Mouse (Mus musculus) lung, embryonic 15.5 days (tissue): ENCODE measurements around the gene Gm38655. TPM values are rescaled to one million over a fixed set of nuclear protein-coding genes. Genes with fewer than 3 reads are reported as not detected.
"Not testable (repeated sequence)": the region's sequence is repeated elsewhere in the genome, so short reads cannot be mapped to it uniquely, and the experiment has no call there.

ENCODE experiments used
- ATAC-seq: fragments of 200-750 bp; cut with Nextera tagmentation; 2 replicates; pipeline ENCODE4 v1.8.0; 2017; ENCODE audit warnings: moderate number of reproducible peaks, borderline replicate concordance; ENCODE audit not compliant: low FRiP score, low TSS enrichment; ENCODE audit errors: extremely low read depth
- H3K27ac ChIP-seq: fragments of 300-500 bp; sonication (generic); 2 replicates; pipeline ENCODE4 v1.5.1; 2015; ENCODE audit warnings: moderate library complexity, mild to moderate bottlenecking, inconsistent platforms
- H3K27me3 ChIP-seq: fragments of 300-500 bp; sonication (generic); 2 replicates; pipeline ENCODE4 v1.6.1; 2015; ENCODE audit warnings: inconsistent platforms
- H3K36me3 ChIP-seq: fragments of 300-500 bp; sonication (generic); 2 replicates; pipeline ENCODE4 v1.6.1; 2015; ENCODE audit warnings: inconsistent platforms
- H3K4me1 ChIP-seq: fragments of 300-500 bp; sonication (generic); 2 replicates; pipeline ENCODE4 v1.6.1; 2015; ENCODE audit warnings: inconsistent platforms
- H3K4me2 ChIP-seq: fragments of 300-500 bp; sonication (generic); 2 replicates; pipeline ENCODE4 v1.6.1; 2015; ENCODE audit warnings: inconsistent platforms, mild to moderate bottlenecking, moderate library complexity
- H3K4me3 ChIP-seq: fragments of 300-500 bp; sonication (generic); 2 replicates; pipeline ENCODE4 v1.5.1; 2015; ENCODE audit warnings: mild to moderate bottlenecking, inconsistent platforms
- H3K9ac ChIP-seq: fragments of 300-500 bp; sonication (generic); 2 replicates; pipeline ENCODE4 v1.6.1; 2015; ENCODE audit warnings: inconsistent platforms
- H3K9me3 ChIP-seq: fragments of 300-500 bp; sonication (generic); 2 replicates; pipeline ENCODE4 v1.6.1; 2016; ENCODE audit warnings: inconsistent platforms
- WGBS: fragments of 180-500 bp; shearing (Covaris S2); methylation state at CpG from one replicate; pipeline ENCODE4 v1.1.7; 2015; 5-methylcytosine and 5-hydroxymethylcytosine counted together
- polyA plus RNA-seq: library from polyadenylated mRNA; unstranded; fragments of >200 nt; fragmentation: Nextera tagmentation; extraction: Ambion mirVana; gene quantifications from 2 replicates; pipeline ENCODE4 v1.2.1, GENCODE M21; 2015

Gene Gm38655
- polyA plus RNA-seq, 1 experiment from 2014 or later, result 10.3 TPM

DNA sequence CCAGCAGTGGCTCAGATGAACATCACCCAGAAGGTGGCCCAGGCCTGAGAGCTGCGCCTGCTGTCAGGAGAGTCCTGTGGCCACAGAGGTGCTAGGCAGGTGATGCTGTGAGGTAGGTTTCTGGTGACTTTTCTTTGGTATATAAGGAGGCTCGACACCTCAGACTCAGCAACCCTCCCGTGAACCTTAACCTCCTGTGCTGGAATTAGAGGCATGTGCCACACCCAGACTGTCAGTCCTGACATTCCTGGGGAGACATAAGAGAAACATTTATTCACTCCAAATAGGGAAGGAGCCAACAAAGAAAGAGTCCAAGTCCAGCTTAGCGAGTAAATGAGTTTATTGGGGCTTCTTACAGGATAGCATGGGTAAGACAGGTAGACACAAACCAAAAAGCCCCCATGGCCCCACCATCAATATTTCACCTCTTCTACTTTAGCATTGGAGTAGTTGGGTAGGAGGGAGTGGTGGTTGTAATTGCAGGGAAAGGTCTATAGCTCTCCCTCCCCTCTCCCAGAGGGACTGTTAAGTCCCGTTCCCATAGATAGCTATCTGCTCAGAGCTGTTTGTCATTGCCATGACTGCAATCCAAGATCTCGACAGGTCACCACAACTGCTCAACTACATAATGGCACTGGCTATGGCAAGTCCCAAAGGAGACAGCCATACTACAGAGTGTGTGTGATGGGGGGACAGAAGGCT is 9.2 kb downstream of the Gm38655 start:
- Histone ChIP-seq H3K4me2 (no peak overlapping the region), H3K4me1 (no peaks in the 10 kb centered on the region), H3K27ac (no peak overlapping the region), H3K9ac (no peak overlapping the region), H3K36me3 (no peaks in the 10 kb centered on the region; the same call in 1 of the 2 replicates), H3K9me3 (no peaks in the 10 kb centered on the region), H3K4me3 (no peak overlapping the region), H3K27me3 (no peaks in the 10 kb centered on the region)
- ATAC-seq, result no peak
- WGBS, result 35% methylated on average over 6 of the region's 6 CpGs

DNA sequence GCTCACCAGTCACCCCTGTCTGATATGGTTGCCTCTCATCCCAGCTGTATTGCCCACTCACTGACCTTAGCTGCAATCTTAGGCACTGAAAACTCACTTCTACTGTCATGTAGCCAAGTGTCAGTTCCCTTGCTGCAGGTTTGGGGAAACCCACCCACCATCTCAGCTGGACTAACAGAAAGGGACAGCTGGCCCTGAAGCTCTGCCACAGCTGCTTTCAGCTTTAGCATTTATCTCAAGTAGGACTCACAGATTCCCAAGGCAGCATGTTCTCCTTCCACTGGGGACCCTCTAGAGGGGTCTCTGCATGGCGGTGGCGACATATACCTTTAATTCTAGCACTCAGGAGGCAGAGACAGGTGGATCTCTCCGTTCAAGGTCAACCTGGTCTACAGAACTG is 10.5 kb downstream of the Gm38655 start:
- Histone ChIP-seq H3K36me3 (peaks cover 10% of the 10 kb centered on the region; the same call in 1 of the 2 replicates), H3K4me2 (no peak overlapping the region), H3K9ac (no peak overlapping the region), H3K27me3 (no peaks in the 10 kb centered on the region), H3K4me1 (no peaks in the 10 kb centered on the region), H3K9me3 (no peaks in the 10 kb centered on the region), H3K4me3 (no peak overlapping the region), H3K27ac (no peak overlapping the region)
- WGBS, result 85% methylated on average over 3 of the region's 3 CpGs
- ATAC-seq, result no peak

DNA sequence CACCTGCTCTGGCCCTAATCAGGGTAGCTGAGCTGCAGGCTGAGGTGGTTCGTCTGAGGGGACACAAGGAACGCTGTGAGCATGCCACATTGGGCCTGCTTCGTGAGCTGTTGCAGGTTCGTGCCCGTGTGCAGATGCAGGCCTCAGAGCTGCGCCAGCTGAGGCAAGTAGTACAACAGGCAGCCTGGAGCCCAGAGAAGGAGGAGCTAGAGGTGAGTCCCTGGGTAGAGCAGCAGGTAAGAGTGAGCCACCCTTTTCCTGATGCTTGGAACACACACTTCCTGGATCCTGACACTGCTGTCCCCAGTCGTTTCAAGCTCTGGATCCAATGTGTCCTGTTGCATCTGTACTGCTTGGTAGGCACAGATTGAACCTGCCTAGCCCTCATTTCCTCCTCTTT is 11.9 kb downstream of the Gm38655 start:
- Histone ChIP-seq H3K36me3 (peaks cover 15% of the 10 kb centered on the region; the same call in 1 of the 2 replicates), H3K9me3 (no peaks in the 10 kb centered on the region), H3K9ac (no peak overlapping the region), H3K4me2 (no peak overlapping the region), H3K27me3 (no peaks in the 10 kb centered on the region), H3K27ac (no peak overlapping the region), H3K4me1 (no peaks in the 10 kb centered on the region), H3K4me3 (no peak overlapping the region)
- no peak for ATAC-seq
- 77% methylated on average over 7 of the region's 7 CpGs for WGBS

DNA sequence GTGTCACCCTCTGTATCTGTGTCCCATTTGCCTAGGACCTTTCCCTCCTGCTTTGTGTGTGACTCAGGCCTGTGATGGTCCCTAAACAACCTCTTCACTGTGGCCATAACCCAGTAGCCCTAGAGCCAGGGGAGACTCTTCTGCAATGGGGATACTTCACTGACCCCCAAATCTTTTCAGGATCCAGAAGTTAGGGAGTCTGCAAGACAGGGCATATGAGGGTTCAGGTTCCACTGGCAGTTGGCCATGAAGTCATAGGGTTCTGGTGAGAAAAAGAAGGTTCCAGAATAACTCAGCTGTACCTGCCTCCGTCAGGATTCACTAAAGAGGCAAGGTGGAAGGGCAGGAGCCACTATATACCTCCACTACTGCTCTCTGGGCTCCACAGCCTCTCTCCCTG is 13.1 kb downstream of the Gm38655 start, which contains the start of gene Ccdc154:
Ccdc154 (plus strand) TSS at position 301 of the 400 bp plus-strand sequence.
- H3K36me3 ChIP-seq, result peaks cover 21% of the 10 kb centered on the region; the same call in 1 of the 2 replicates
- no peak within 1 kb of the TSS for H3K9ac ChIP-seq
- ATAC-seq, result no peak
- H3K4me2 ChIP-seq, result no peak within 1 kb of the TSS
- H3K4me3 ChIP-seq, result no peak within 1 kb of the TSS
- H3K27me3 ChIP-seq, result no peaks in the 10 kb centered on the region
- no peaks in the 10 kb centered on the region for H3K9me3 ChIP-seq
- WGBS, result 90% methylated on average over 1 of the region's 1 CpGs
- no peaks in the 10 kb centered on the region for H3K4me1 ChIP-seq
- no peak within 1 kb of the TSS for H3K27ac ChIP-seq

DNA sequence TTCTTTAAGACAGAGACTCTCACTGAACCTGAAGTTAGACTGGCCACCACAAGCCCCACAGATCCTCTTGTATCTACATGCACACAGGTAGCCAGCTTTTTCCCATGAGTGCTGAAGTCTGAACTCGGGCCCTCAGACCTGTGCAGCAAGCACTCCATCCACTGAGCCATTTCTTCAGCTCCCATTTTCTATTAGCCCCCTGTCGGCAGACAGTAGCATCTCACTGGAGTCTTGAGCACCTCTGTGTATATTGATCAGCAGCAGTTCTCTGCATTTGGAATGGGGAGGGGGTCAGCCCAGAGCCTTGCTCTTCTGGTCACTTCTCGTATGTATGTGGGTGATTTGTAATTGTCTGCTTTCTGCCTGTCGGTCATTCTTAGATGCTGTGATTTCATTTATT is 35.3 kb downstream of the Gm38655 start:
- WGBS, result 54% methylated on average over 4 of the region's 4 CpGs
- H3K36me3 ChIP-seq, result 0 out of 2 replicates have a peak, but pooled peaks cover 3% of the 10 kb centered on the region
- no peaks in the 10 kb centered on the region for H3K27me3 ChIP-seq
- H3K27ac ChIP-seq, result no peak overlapping the region
- H3K4me2 ChIP-seq, result no peak overlapping the region
- H3K4me3 ChIP-seq, result no peak overlapping the region
- 0 out of 2 replicates have a peak, but pooled peaks cover 4% of the 10 kb centered on the region for H3K4me1 ChIP-seq
- H3K9ac ChIP-seq, result no peak overlapping the region
- ATAC-seq, result no peak
- H3K9me3 ChIP-seq, result no peaks in the 10 kb centered on the region

DNA sequence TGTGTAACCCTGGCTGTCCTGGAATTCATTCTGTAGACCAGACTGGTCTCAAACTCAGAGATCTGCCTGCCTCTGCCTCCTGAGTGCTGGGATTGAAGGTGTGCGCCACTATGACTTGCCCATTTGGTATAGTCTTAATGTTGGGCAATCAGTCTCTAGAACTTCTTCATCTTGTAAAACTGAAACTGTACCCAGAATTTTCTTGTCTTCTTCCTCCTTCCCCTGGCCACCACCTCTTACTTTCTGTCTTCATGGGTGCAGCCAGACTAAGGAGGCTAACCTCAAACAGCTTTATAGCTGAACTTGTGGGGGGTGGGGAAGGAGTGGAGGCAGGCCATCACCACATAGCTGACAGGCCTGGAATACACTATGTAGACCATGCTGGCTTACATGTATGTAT is 36.5 kb downstream of the Gm38655 start:
- Histone ChIP-seq H3K9me3 (no peaks in the 10 kb centered on the region), H3K36me3 (0 out of 2 replicates have a peak, but pooled peaks cover 3% of the 10 kb centered on the region), H3K4me2 (no peak overlapping the region), H3K4me3 (no peak overlapping the region), H3K4me1 (peaks cover 14% of the 10 kb centered on the region), H3K27ac (no peak overlapping the region), H3K9ac (no peak overlapping the region), H3K27me3 (no peaks in the 10 kb centered on the region)
- 89% methylated on average over 1 of the region's 1 CpGs for WGBS
- ATAC-seq, result no peak

DNA sequence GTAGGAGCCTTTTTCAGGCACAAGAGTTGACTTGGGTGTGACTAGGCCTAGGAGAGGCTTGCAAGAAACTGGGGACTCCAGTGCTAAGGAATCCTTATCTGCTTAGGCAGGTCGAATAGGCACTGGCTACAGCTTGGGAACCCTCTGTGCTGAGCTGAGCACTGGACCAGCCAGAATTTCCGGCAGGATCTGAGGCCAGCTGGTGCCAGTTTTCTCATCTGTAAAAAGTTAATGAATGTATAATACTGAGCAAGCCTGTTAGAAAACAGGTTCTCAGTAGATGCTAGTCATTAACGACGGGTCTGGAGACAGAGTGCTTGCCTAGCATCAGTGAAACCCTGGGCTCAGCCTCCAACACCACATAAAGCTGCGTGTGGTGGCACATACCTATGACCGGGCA is 39.6 kb downstream of the Gm38655 start:
- no peak for ATAC-seq
- H3K36me3 ChIP-seq, result 0 out of 2 replicates have a peak, but pooled peaks cover 3% of the 10 kb centered on the region
- H3K4me2 ChIP-seq, result no peak overlapping the region
- H3K9me3 ChIP-seq, result no peaks in the 10 kb centered on the region
- H3K4me1 ChIP-seq, result peaks cover 14% of the 10 kb centered on the region
- no peak overlapping the region for H3K27ac ChIP-seq
- WGBS, result 83% methylated on average over 6 of the region's 6 CpGs
- no peaks in the 10 kb centered on the region for H3K27me3 ChIP-seq
- no peak overlapping the region for H3K9ac ChIP-seq
- H3K4me3 ChIP-seq, result no peak overlapping the region

DNA sequence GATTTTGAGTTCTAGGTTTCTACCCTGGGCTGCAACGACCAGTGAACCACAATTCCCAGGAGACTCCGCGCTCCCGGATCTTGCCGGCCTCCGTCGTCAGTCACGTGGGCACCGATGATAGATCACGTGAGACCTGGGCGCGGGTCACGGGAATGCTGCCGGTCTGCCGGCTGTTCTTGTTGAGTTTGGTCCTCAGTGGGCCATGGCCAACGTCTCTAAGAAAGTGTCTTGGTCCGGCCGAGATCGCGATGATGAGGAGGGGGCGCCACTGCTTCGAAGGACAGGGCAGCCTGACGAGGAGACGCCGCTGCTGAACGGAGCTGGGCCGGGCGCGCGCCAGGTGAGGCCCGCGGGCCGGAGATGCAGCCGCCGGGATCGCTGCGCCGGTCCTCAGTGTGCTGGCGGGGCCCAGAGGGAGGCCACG is 42.0 kb downstream of the Gm38655 start, which contains the start of gene Clcn7:
Clcn7 (plus strand) TSS at position 117 of the 424 bp plus-strand sequence.
- H3K4me2 ChIP-seq, result peak within 1 kb of the TSS; percentile 72
- H3K27ac ChIP-seq, result no peak within 1 kb of the TSS
- no peaks in the 10 kb centered on the region for H3K27me3 ChIP-seq
- ATAC-seq, result peak; percentile 90
- H3K4me1 ChIP-seq, result peaks cover 14% of the 10 kb centered on the region
- H3K4me3 ChIP-seq, result peak within 1 kb of the TSS; percentile 100
- under 1% methylated on average over 40 of the region's 40 CpGs for WGBS
- H3K9ac ChIP-seq, result peak within 1 kb of the TSS; percentile 87
- no peaks in the 10 kb centered on the region for H3K9me3 ChIP-seq
- 0 out of 2 replicates have a peak, but pooled peaks cover 3% of the 10 kb centered on the region for H3K36me3 ChIP-seq

DNA sequence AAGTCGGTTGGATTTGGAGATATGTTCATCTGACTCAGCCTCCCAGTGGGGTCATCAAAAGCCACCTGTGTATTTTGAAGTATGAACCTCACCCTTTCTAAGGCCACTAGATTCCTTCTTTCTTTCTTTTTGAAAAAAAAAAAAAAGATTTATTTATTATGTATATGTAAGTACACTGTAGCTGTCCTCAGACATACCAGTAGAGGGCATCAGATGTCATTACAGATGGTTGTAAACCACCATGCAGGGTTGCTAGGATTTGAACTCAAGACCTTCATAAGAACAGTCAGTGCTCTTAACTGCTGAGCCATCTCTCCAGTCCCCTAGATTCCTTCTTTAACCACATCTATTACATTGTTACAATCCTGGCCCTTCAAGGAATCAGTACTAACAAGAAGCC is 45.2 kb downstream of the Gm38655 start:
- H3K4me2 ChIP-seq, result no peak overlapping the region
- no peaks in the 10 kb centered on the region for H3K9me3 ChIP-seq
- WGBS, result 74% methylated on average over 1 of the region's 1 CpGs
- no peaks in the 10 kb centered on the region for H3K36me3 ChIP-seq
- H3K27me3 ChIP-seq, result no peaks in the 10 kb centered on the region
- H3K4me3 ChIP-seq, result no peak overlapping the region
- ATAC-seq, result no peak
- H3K9ac ChIP-seq, result no peak overlapping the region
- peaks cover 10% of the 10 kb centered on the region for H3K4me1 ChIP-seq
- no peak overlapping the region for H3K27ac ChIP-seq

DNA sequence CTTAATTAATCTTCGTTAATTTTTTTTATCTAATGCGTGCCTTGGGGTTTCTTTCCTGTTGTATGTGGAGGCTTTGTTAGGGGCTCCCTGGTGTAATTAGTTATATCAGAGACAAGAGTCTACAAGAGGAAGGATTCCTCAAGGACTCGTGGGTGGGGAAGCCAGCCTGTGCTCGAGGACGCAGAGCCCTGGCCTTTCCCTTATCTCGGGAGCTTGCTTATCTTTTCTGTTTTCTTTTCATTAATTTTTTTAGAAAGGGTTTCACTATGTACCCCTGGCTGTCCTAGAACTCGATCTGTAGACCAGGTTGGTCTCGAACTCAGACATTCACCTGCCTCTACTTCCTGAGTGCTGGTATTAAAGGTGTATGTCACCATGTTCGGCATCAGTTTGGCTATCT is 47.6 kb downstream of the Gm38655 start:
- 54% methylated on average over 9 of the region's 9 CpGs for WGBS
- Histone ChIP-seq H3K4me3 (no peak overlapping the region), H3K9me3 (no peaks in the 10 kb centered on the region), H3K4me2 (no peak overlapping the region), H3K27ac (no peak overlapping the region), H3K27me3 (no peaks in the 10 kb centered on the region), H3K4me1 (no peaks in the 10 kb centered on the region), H3K9ac (no peak overlapping the region), H3K36me3 (no peaks in the 10 kb centered on the region)
- ATAC-seq, result no peak

DNA sequence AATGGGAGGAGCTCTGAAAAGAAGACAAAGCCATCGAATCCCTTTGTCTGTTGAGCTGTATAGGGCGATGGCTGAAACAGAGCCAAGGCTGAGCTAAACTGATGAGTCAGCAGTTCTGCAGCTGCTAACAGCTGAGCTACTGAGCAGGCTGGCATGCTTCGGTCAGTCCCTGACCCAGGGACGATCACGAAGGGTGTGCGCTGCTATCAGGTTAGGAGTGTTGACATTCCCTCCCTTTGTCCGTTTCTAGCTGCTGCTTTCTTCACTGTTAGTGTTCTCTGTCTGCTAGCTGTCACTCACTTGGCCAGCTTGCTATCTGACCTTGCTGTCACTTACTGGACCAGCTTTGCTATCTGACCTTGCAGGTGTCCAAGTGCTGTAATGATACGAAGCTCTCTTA is 48.2 kb downstream of the Gm38655 start:
- H3K4me1 ChIP-seq, result no peaks in the 10 kb centered on the region
- H3K9me3 ChIP-seq, result no peaks in the 10 kb centered on the region
- H3K9ac ChIP-seq, result no peak overlapping the region
- 31% methylated on average over 8 of the region's 8 CpGs for WGBS
- H3K4me2 ChIP-seq, result no peak overlapping the region
- H3K27ac ChIP-seq, result no peak overlapping the region
- no peaks in the 10 kb centered on the region for H3K27me3 ChIP-seq
- no peaks in the 10 kb centered on the region for H3K36me3 ChIP-seq
- H3K4me3 ChIP-seq, result no peak overlapping the region
- no peak for ATAC-seq

DNA sequence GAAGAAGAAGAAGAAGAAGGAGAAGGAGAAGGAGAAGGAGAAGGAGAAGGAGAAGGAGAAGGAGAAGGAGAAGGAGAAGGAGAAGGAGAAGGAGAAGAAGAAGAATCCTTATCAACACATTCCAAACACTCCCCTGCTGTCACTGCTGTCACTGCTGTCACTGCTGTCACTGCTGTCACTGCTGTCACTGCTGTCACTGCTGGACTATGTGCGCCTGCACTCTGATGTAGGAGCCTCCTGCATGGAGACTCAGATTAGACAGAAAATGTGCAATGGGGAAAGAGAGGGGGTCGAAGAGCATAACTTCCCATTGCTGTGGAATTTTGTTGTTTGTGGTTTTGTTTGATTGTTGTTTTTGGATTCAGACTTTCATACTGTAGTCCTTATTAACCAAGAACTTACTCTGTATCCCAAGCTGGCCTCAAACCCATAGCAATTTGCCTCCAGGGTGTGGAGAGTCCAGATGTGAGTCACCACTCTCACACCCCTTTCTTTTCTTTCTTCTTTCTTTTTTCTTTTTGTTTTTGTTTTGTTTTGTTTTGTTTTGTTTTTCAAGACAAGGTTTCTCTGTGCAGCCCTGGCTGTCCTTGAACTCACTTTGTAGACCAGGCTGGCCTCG is 49.7 kb downstream of the Gm38655 start:
- not testable (repeated sequence) for H3K36me3 ChIP-seq, H3K27ac ChIP-seq, H3K27me3 ChIP-seq, H3K4me2 ChIP-seq, ATAC-seq, H3K4me1 ChIP-seq, H3K4me3 ChIP-seq, H3K9me3 ChIP-seq, H3K9ac ChIP-seq
- WGBS, result 67% methylated on average over 3 of the region's 3 CpGs
